Mouse (Mus musculus): ENCODE results near the gene Wdr73.

- TF ChIP-seq CTCF (IDR thresholded peaks at IDR 0.05; ENCODE audit: extremely low read depth, insufficient read length, insufficient replicate concordance, low read depth, low read length) = no peak
- TF ChIP-seq POLR2A (IDR thresholded peaks at IDR 0.05; ENCODE audit: low read depth, low read length) = peak; percentile 67; the same call in 1 of the 2 replicates
These were observed at the start of gene Wdr73 for GRCm38 (mm10) chr7:80900944-80901501.
